Mouse (Mus musculus): ENCODE data around the gene Tubgcp2. TPM values are rescaled to one million over a fixed set of nuclear protein-coding genes. Genes with fewer than 3 reads are reported as not detected.

The Tubgcp2 gene
- polyA plus RNA-seq (2016; fragmentation: Nextera tagmentation; extraction: Ambion mirVana): 70.6 and 72.7 TPM in 2 replicates

DNA sequence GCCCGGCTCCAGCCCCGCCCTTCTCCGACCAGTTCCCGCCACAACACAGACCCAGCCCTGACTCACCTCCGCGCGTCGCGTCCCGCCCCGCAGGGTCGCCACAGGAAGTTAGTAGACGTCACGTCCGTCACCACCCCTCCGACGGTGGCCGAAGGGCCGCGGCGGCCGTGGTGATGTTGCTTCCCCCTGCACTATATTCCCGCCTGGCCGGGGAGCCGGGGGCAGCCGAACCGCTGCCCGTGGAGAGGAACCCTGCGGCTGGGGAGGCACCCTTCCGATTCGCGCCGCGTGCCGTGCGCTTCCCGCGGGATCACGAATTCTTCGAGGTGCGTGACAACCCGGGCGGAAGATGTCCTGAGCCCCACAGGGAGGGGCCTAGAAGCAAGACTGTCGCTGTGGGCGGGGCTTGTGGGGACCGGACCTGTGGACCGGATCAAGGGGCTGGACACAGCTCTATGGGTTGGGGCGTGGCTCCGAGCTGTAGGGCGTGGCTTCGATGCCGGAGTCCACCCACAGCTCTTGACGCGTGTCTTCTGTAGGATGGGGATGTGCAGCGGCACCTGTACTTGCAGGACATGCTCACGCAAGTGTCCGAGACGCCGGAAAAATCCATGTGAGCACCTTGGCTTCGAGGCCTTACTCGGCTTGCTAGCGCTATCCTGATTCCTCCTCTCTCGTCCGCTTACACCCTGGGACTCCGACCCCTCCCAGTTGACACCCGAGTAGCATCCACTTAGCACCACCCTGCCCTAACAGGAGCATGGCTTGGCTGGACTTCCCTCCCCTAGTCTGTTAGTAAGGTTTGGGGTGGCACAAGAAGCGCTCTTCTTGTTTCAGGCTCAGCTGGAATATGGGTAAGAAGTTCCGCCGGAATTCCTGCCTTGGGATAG is at the start of gene Tubgcp2, which contains the start of gene Zfp511:
Tubgcp2 (minus strand) TSS at position 389 of the 890 bp plus-strand sequence.
Zfp511 (plus strand) TSS at position 111 of the 890 bp plus-strand sequence.
- ATAC-seq (ENCODE audit: low FRiP score, low read depth): peak; percentile 98
- WGBS: 2% methylated on average over 69 of the region's 69 CpGs
- Histone ChIP-seq H3K9ac (replicated peaks) (peak within 1 kb of the TSS; percentile 85), H3K27ac (replicated peaks) (peak within 1 kb of the TSS; percentile 86), H3K27me3 (peaks cover 14% of the 10 kb centered on the region), H3K9me3 (no peaks in the 10 kb centered on the region), H3K4me1 (peaks cover 24% of the 10 kb centered on the region), H3K4me3 (peak within 1 kb of the TSS; percentile 91), H3K36me3 (peaks cover 38% of the 10 kb centered on the region), H3K4me2 (replicated peaks) (peak within 1 kb of the TSS; percentile 88)

DNA sequence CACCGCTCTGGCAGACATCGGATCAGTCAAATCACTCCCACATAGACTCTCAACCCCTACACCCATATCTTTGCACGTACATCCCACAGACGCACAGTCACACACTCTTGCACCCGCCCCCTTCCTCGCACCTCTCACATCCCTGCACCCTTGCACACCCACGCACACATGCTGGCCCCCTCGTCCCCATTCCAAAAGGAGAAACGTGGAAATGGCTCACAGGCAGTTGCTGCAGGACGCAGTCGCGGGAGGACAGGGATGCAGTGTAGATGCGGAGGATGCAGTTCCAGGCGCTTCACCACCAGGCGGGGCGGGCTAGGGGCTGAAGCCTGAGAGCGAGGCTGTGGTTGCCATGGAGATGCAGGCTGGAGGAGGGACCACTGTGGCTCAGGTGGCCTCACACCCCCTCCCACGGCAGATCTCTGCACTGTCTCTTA is 45.8 kb upstream of the Tubgcp2 start, which contains the start of gene Caly:
Caly (minus strand) TSS at position 307 of the 437 bp plus-strand sequence.
- peak within 1 kb of the TSS; percentile 68 for H3K4me2 ChIP-seq (replicated peaks)
- H3K4me3 ChIP-seq: peak within 1 kb of the TSS; percentile 42
- H3K9me3 ChIP-seq: no peaks in the 10 kb centered on the region
- peak within 1 kb of the TSS; percentile 4 for H3K9ac ChIP-seq (replicated peaks)
- no peaks in the 10 kb centered on the region for H3K36me3 ChIP-seq
- H3K4me1 ChIP-seq: peaks cover 26% of the 10 kb centered on the region
- peaks cover 55% of the 10 kb centered on the region for H3K27me3 ChIP-seq
- WGBS: 3% methylated on average over 18 of the region's 18 CpGs
- ATAC-seq (ENCODE audit: low FRiP score, low read depth): peak; percentile 81
- H3K27ac ChIP-seq (replicated peaks): peak within 1 kb of the TSS; percentile 66

DNA sequence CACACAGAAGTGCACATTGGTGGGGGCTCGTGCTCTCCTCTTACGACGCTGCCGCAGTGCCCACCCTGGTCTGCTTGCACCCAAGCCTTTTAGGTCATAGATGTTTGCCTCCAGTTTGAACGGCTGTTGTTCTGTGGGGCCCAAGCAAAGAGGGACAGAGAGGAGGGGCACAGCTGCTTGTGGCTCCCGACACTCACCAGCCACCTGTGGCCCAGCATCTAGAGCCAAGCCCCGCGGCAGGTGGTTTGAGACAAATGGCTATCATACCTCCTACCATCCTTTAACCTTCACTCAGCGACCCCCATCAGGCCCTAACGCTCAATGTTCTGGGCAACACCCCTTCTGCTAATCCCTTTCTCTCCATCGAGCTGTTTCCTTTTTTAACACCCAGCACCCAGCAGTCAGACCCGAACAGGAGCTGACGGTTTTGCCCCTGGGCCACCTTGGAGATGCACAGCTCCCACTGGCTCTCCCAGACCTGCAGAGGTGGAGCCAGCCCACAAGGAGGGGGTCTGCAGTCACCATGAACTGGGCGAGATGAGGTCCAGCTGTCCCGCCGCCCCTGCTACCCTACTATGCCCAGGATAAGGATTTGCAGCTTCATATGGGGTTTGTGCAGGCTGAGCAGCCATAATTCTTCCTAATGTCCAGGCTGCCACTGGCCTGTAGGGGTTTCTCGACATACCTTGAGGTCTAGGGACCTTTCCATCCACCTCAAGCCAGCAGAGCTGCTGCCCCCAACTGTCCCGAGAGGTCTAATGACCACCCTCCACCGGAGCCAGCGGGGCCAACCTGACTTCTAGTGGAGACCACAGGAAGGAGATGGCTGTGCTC is 45.2 kb upstream of the Tubgcp2 start:
- Histone ChIP-seq H3K4me3 (peak overlapping the region; percentile 42), H3K4me2 (replicated peaks) (peak overlapping the region; percentile 68), H3K27ac (replicated peaks) (peak overlapping the region; percentile 66), H3K36me3 (no peaks in the 10 kb centered on the region), H3K4me1 (peaks cover 26% of the 10 kb centered on the region), H3K27me3 (peaks cover 59% of the 10 kb centered on the region), H3K9me3 (no peaks in the 10 kb centered on the region), H3K9ac (replicated peaks) (peak overlapping the region; percentile 4)
- no peak for ATAC-seq (ENCODE audit: low FRiP score, low read depth)
- 8% methylated on average over 20 of the region's 20 CpGs for WGBS

DNA sequence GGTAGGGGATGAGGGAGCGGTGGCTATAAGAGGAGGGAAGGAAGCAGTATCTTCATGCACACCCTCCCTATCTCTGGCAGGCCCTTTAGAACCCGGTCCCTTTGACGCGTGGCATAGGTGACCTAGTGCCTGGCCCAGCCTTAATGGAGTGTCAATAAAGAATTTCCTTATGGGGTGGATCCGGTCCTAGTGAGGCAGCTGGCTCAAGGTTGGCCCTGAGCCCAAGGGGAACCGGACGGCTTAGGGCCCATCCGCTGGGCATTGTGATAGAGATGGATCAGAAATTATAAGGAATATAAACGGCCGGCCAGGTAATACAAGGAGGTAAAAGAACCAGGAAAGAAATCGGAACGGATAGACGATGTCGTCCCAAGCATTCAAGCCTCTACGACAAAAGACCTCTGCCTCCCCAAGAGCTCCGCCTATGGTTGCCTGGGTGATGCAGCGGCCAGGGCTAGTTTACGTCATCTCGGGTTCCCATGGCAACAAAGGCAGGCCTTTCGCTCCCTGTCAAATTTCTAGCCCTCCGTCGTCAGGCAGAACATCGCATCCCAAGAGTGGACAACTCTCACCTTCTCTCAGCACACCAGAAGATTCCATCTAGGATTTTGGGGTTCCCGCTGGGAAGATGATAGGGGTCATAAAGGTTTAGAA is 44.2 kb upstream of the Tubgcp2 start:
- H3K4me1 ChIP-seq: peaks cover 26% of the 10 kb centered on the region
- WGBS: 4% methylated on average over 24 of the region's 24 CpGs
- H3K27me3 ChIP-seq: peaks cover 68% of the 10 kb centered on the region
- H3K36me3 ChIP-seq: no peaks in the 10 kb centered on the region
- peak overlapping the region; percentile 42 for H3K4me3 ChIP-seq
- H3K9me3 ChIP-seq: no peaks in the 10 kb centered on the region
- peak overlapping the region; percentile 81 for H3K27ac ChIP-seq (replicated peaks)
- H3K4me2 ChIP-seq (replicated peaks): peak overlapping the region; percentile 68
- peak overlapping the region; percentile 57 for H3K9ac ChIP-seq (replicated peaks)
- ATAC-seq (ENCODE audit: low FRiP score, low read depth): peak; percentile 86

DNA sequence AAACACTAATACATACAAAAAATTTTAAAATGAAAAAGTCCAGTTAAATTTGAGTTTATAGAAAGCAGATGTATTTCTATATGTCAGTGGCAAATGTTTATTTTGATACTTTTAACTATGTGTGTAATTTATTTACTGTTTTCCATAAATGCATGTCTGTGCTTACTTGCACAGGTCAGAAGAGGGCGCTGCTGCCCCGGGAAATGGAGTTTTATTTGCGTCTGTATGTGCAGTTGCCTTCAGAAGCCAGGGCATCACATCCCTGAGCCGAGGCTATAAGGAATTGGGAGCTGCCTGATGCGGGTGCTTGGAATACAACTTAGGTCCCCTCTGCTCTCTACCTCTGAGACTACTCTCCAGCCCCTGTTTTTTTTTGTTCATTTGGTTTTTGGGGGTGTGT is 42.2 kb upstream of the Tubgcp2 start:
- Histone ChIP-seq H3K4me3 (no peak overlapping the region), H3K27me3 (peaks cover 67% of the 10 kb centered on the region), H3K9ac (replicated peaks) (no peak overlapping the region), H3K9me3 (no peaks in the 10 kb centered on the region), H3K36me3 (no peaks in the 10 kb centered on the region), H3K4me1 (peaks cover 26% of the 10 kb centered on the region), H3K27ac (replicated peaks) (no peak overlapping the region), H3K4me2 (replicated peaks) (no peak overlapping the region)
- WGBS: 5% methylated on average over 5 of the region's 5 CpGs
- ATAC-seq (ENCODE audit: low FRiP score, low read depth): no peak

DNA sequence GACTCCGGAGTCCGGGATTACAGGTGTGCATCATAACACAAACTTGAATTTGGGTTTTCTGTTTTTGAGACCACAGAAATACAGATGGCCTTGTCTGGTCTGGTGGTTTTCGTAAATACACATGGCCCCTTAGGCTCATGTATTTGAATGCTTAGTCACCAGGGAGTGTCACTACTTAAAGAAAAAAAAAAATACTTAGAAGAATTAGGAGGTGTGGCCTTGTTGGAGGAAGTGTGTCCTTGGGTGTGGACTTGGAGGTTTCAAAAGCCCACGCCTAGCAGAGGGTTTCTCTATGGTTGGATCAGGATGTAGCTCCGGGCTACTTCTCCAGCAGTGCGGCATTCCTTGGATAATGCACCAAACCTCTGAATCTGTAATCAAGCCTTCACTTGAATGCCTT is 41.2 kb upstream of the Tubgcp2 start:
- WGBS: 73% methylated on average over 6 of the region's 6 CpGs
- Histone ChIP-seq H3K4me2 (replicated peaks) (no peak overlapping the region), H3K9me3 (no peaks in the 10 kb centered on the region), H3K9ac (replicated peaks) (no peak overlapping the region), H3K4me3 (no peak overlapping the region), H3K36me3 (no peaks in the 10 kb centered on the region), H3K27ac (replicated peaks) (no peak overlapping the region), H3K4me1 (peaks cover 26% of the 10 kb centered on the region), H3K27me3 (peaks cover 72% of the 10 kb centered on the region)
- no peak for ATAC-seq (ENCODE audit: low FRiP score, low read depth)

DNA sequence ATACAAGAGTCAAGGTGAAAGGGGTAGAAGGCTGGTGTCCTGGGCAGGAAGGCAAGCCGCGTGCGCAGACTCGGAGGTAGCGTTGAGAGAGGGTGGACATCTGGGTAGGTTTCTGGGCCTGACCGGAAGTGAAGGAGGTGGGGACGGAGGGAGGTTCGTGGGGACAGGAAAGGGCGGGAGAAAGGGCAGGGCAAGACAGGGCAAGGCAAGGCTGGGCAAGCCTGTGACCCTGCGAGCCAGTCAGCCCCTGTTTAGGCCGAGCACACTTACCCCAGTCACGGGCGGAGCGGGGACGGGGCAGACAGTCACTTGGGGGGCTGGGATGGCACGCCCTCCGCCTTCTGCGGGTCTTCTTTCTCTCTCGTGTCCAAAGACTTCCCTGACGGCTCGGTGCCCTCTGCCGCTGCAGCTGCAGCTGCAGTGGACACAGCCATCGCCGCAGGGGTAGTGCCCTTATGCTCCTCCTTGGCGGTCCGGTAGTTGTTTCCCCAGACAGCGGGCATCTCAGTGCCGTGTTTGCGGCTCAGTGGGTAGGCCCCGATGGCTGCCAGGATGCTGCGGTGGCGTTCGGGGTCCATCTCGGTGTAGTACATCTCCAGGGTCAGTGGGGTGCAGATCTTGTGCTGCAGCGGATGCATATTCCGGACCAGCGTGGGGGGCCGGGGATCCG is 33.7 kb upstream of the Tubgcp2 start:
- Histone ChIP-seq H3K27me3 (peaks cover 85% of the 10 kb centered on the region), H3K4me1 (no peaks in the 10 kb centered on the region), H3K9me3 (no peaks in the 10 kb centered on the region), H3K36me3 (no peaks in the 10 kb centered on the region), H3K4me3 (peak overlapping the region; percentile 22), H3K9ac (replicated peaks) (no peak overlapping the region; the same call in 1 of the 2 replicates), H3K27ac (replicated peaks) (no peak overlapping the region), H3K4me2 (replicated peaks) (peak overlapping the region; percentile 41)
- no peak for ATAC-seq (ENCODE audit: low FRiP score, low read depth)
- 32% methylated on average over 38 of the region's 39 CpGs for WGBS

DNA sequence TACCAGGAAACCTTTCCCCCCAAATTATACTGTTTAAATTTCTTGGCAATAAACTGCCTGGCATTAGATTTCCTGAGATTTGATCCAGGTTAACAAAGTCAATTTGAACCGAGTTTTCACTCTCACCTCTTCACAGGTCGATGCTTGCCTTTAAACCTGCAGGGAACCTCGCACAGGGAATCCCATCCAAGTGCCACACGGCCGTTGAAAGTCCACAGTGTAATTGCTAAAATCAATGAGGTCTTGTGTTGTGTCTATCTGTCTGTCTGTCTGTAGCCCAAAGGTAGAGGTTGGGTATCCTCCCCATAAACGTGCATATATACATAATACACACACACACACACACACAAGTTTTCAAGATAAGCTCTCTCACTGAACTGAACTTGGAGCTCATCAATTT is 30.9 kb upstream of the Tubgcp2 start:
- Histone ChIP-seq H3K27me3 (peaks cover 95% of the 10 kb centered on the region), H3K27ac (replicated peaks) (no peak overlapping the region), H3K9me3 (no peaks in the 10 kb centered on the region), H3K4me2 (replicated peaks) (no peak overlapping the region), H3K36me3 (no peaks in the 10 kb centered on the region), H3K9ac (replicated peaks) (no peak overlapping the region), H3K4me3 (no peak overlapping the region), H3K4me1 (peaks cover 9% of the 10 kb centered on the region)
- 66% methylated on average over 6 of the region's 6 CpGs for WGBS
- ATAC-seq (ENCODE audit: low FRiP score, low read depth): no peak

DNA sequence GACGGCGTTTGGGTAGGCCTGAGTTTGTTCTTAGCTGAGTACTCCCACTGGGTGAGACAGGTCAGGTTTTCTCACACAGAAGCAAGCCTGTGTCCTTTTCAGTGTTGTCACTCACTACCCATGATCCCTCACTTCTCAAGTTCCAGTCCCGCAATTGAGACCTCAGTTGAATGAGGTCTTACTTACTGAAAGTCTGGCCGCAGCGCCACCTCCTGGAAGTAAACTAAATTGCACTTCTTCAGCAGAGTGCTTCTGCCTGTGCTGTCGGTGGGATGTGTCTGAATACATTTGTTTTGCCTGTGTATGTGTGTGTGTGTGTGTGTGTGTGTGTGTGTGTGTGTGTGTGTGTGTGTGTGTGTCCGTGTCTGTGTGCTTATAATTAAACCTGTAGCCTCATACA is 26.6 kb upstream of the Tubgcp2 start:
- Histone ChIP-seq H3K9me3 (no peaks in the 10 kb centered on the region), H3K9ac (replicated peaks) (no peak overlapping the region), H3K27ac (replicated peaks) (no peak overlapping the region), H3K4me3 (no peak overlapping the region), H3K4me2 (replicated peaks) (no peak overlapping the region), H3K36me3 (no peaks in the 10 kb centered on the region), H3K4me1 (peaks cover 51% of the 10 kb centered on the region), H3K27me3 (peaks cover 99% of the 10 kb centered on the region)
- no peak for ATAC-seq (ENCODE audit: low FRiP score, low read depth)
- WGBS: 15% methylated on average over 7 of the region's 7 CpGs

DNA sequence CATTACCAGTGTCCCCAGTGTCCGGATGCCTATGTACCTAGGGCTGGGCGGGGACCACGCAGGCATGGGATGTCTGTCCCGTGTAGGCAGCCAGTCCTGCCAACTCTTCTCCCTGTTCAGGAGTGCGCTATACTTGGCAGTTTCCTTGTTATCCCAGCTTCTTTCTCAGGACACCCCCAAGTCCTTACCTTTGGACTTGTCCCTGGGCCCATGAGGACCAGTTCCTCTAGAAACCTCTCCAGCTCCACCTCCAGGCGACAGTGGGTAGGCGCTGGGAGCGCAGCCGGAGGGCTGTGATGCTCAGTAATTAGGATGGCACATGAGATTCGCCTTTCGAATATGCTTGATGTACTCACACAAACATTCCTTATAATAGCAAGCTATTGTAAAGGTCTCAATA is 25.8 kb upstream of the Tubgcp2 start:
- Histone ChIP-seq H3K4me1 (peaks cover 58% of the 10 kb centered on the region), H3K4me2 (replicated peaks) (0 out of 2 replicates have a peak overlapping the region, but pooled peaks have one; percentile 57), H3K4me3 (no peak overlapping the region), H3K27me3 (peaks cover 95% of the 10 kb centered on the region), H3K9ac (replicated peaks) (no peak overlapping the region), H3K36me3 (no peaks in the 10 kb centered on the region), H3K27ac (replicated peaks) (no peak overlapping the region), H3K9me3 (no peaks in the 10 kb centered on the region)
- ATAC-seq (ENCODE audit: low FRiP score, low read depth): no peak
- 12% methylated on average over 11 of the region's 11 CpGs for WGBS

DNA sequence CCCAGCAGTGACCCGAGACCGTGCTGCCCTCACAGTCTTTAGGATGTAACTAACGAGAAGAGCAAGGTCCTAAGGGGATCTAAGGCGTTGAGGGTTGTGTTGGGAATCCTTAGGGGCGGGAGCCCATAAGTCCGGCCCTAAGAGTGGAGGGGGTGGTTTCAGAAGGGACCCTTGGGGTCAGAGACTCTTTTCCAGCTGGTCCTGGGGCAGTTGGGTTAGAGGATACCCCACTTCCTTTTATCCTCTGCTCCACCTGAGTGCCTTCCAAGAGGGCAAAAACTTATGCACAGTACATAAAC is 25.3 kb upstream of the Tubgcp2 start:
- Histone ChIP-seq H3K4me3 (peak overlapping the region; percentile 29; the same call in 1 of the 2 replicates), H3K9me3 (no peaks in the 10 kb centered on the region), H3K4me2 (replicated peaks) (peak overlapping the region; percentile 57), H3K27me3 (peaks cover 95% of the 10 kb centered on the region), H3K4me1 (peaks cover 60% of the 10 kb centered on the region), H3K9ac (replicated peaks) (no peak overlapping the region), H3K36me3 (no peaks in the 10 kb centered on the region), H3K27ac (replicated peaks) (no peak overlapping the region; the same call in 1 of the 2 replicates)
- WGBS: 2% methylated on average over 6 of the region's 6 CpGs
- peak; percentile 1 for ATAC-seq (ENCODE audit: low FRiP score, low read depth)

All from midbrain, embryonic 12.5 days (tissue).